ENCODE assay signal across 10 mouse cellular contexts in genomic region chr11:52335924-52336323, GRCm38 (mm10). TPM values are rescaled to one million over a fixed set of nuclear protein-coding genes. Genes with fewer than 3 reads are reported as not detected.
DNase-seq lines count a peak whose midpoint lies in the region; ATAC-seq and TF ChIP-seq lines count a peak whose summit lies in the region.
"Had no signal": no experiment of that assay in that cellular context is flagged by ENCODE, and none has a peak within 500 bp of the region (broad histone marks: within the 10 kb centered on the region; RNA-seq: fewer than 3 reads in every experiment).

No protein-coding gene starts in this region.

- H3K27ac ChIP-seq in intestine, postnatal 0 days (ENCODE audit: low read depth, low read length): no peak overlapping the region
- H3K27ac ChIP-seq: gastrocnemius, adult 2 months; liver, embryonic 15.5 days had no signal

- no peak for TF ChIP-seq CTCF in brain, embryonic 14.5 days (IDR thresholded peaks at IDR 0.05; ENCODE audit: borderline replicate concordance, extremely low read depth, insufficient read depth, insufficient read length)
- no peak for TF ChIP-seq CTCF in intestine, postnatal 0 days (IDR thresholded peaks at IDR 0.05; ENCODE audit: low read depth)

- no peaks in the 10 kb centered on the region for H3K4me1 ChIP-seq in intestine, postnatal 0 days (replicated peaks; ENCODE audit: control insufficient read depth, insufficient read depth, low read length)

- WGBS in intestine, postnatal 0 days: 41% methylated on average over 7 of the region's 7 CpGs

- no peak overlapping the region for H3K9ac ChIP-seq in intestine, postnatal 0 days (ENCODE audit: low read depth, low read length)
- H3K9ac ChIP-seq: liver, embryonic 15.5 days had no signal

- H3K4me3 ChIP-seq in intestine, postnatal 0 days (ENCODE audit: low read depth, low read length): no peak overlapping the region
- H3K4me3 ChIP-seq: gastrocnemius, adult 2 months; liver, embryonic 15.5 days had no signal

- H3K9me3 ChIP-seq in intestine, postnatal 0 days (ENCODE audit: control insufficient read depth): no peaks in the 10 kb centered on the region
- H3K9me3 ChIP-seq: liver, embryonic 15.5 days had no signal

- ATAC-seq in intestine, postnatal 0 days: peak; percentile 44; the same call in 1 of the 2 replicates

- H3K36me3 ChIP-seq in intestine, postnatal 0 days (ENCODE audit: control insufficient read depth, insufficient read depth): no peaks in the 10 kb centered on the region
- H3K36me3 ChIP-seq: liver, embryonic 15.5 days had no signal

- H3K27me3 ChIP-seq in intestine, postnatal 0 days (replicated peaks; ENCODE audit: control insufficient read depth, insufficient read depth, low read length): no peaks in the 10 kb centered on the region
- H3K27me3 ChIP-seq: liver, embryonic 15.5 days had no signal

- no peak overlapping the region for H3K4me2 ChIP-seq in intestine, postnatal 0 days (replicated peaks; ENCODE audit: low read depth)
- H3K4me2 ChIP-seq: liver, embryonic 15.5 days had no signal

- DNase-seq in layer of hippocampus, adult 11-12 months (ENCODE audit: low spot score): peak; percentile 58
- no peak for DNase-seq in layer of hippocampus, postnatal 25 days (ENCODE audit: extremely low spot score in 1 of 2, low spot score in 1 of 2)
- peak; percentile 66 for DNase-seq in brain, embryonic 14.5 days (ENCODE audit: low read depth)
- peak; percentile 65 to 82 for DNase-seq in thymus, adult 18-20 months
- DNase-seq in embryo, embryonic 10.5 days (ENCODE audit: low spot score): no peak
- DNase-seq in lung, postnatal 4 days: no peak
- DNase-seq in adrenal gland, postnatal 10 days: no peak
- DNase-seq: gastrocnemius, adult 2 months had no signal

- TF ChIP-seq POLR2A in brain, embryonic 14.5 days (IDR thresholded peaks at IDR 0.05; ENCODE audit: borderline replicate concordance, extremely low read depth, insufficient read depth, insufficient read length, poor library complexity, severe bottlenecking): no peak

RNA-seq across cellular contexts. Expression of gene Vdac1, which starts 24.7 kb away (rescaled TPM):
- 100 to 1,000 TPM; 529 to 579 TPM for total RNA-seq in layer of hippocampus, postnatal 25 days (2021)
- polyA plus RNA-seq in brain, embryonic 14.5 days (2012; rRNA removed): 154 and 228 TPM in 2 replicates
- polyA plus RNA-seq in intestine, postnatal 0 days (2015; fragmentation: Nextera tagmentation; extraction: Ambion mirVana): 175 and 180 TPM in 2 replicates
- 100 to 1,000 TPM; 330 to 403 TPM for total RNA-seq in adrenal gland, postnatal 10 days (2021)

RNA-seq across cellular contexts. Expression of gene Tcf7, which starts 53.1 kb away (rescaled TPM):
- total RNA-seq in layer of hippocampus, postnatal 25 days (2021): 1 to 10 TPM; 3.2 to 3.4 TPM
- polyA plus RNA-seq in brain, embryonic 14.5 days (2012; rRNA removed): 8.2 and 10.3 TPM in 2 replicates
- polyA plus RNA-seq in intestine, postnatal 0 days (2015; fragmentation: Nextera tagmentation; extraction: Ambion mirVana): 3.3 TPM in 2 replicates
- 10 to 100 TPM; 41.7 to 42.2 TPM for total RNA-seq in adrenal gland, postnatal 10 days (2021)

Comparison
In these comparisons a context has a peak if more than half of its experiments do, and no peak if none do; other contexts are left out.
1. DNase-seq: peak in layer of hippocampus, adult 11-12 months (single experiment), brain, embryonic 14.5 days (single experiment) and thymus, adult 18-20 months (2 of 2); none in layer of hippocampus, postnatal 25 days (0 of 2), embryo, embryonic 10.5 days (single experiment), lung, postnatal 4 days (0 of 2) and adrenal gland, postnatal 10 days (single experiment).
2. RNA of gene Tcf7, which starts 53.1 kb away (total RNA-seq): 41.7 to 42.2 TPM in adrenal gland, postnatal 10 days; 3.2 to 3.4 TPM in layer of hippocampus, postnatal 25 days; every median in the first group is over 4 times any median in the second.